Mouse (Mus musculus): ENCODE measurements at regions not wholly inside any gene's neighbourhood (a gene's known extent, or its start where the extent isn't known, plus 50 kb on each side); places are given as distances from the start of the nearest gene placed in this dataset.

DNA sequence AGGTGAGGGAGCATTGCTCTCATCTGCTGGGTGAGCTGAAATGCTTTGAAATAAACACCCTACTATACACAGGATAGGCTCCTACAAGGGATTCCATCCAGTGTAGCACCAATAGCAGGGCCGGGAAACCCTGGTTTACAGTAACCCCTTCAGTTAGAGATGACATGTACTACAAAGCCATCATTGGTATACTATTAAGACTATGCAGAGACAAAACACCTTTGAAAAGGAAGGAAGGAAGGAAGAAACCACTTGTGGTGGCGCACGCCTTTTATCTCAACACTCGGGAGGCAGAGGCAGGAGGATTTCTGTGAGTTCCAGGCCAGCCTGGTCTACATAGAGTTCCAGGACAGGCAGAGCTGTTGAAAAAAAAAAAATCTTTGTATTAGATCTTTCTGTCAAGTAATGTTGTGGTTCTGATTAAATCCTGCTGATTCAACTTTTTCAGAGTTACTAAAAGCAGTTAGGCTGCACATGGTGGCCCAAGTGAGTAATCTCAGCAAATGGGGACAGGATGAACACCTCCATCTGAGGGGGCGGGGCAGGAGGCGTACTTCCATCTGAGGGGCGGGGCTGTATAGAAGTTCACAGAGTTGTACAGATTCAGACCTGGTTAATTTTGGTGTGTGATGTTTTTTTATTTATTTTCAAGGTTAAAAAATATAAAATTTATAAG is 53.2 kb upstream of the Cpsf6 start:
- no peak for TF ChIP-seq POLR2A (IDR thresholded peaks at IDR 0.05; ENCODE audit: low read depth, low read length)
- no peak for TF ChIP-seq CTCF (conservative IDR thresholded peaks at IDR 0.05; ENCODE audit: insufficient read depth, insufficient read length, low read depth, low read length)
- Histone ChIP-seq H3K4me3 (ENCODE audit: insufficient read depth, low read depth, low read length) (no peak overlapping the region), H3K27ac (ENCODE audit: insufficient read depth, low read depth, low read length) (no peak overlapping the region), H3K36me3 (ENCODE audit: control insufficient read depth, insufficient read depth, low read length) (no peaks in the 10 kb centered on the region), H3K4me1 (ENCODE audit: control insufficient read depth, insufficient read depth, low read length) (no peaks in the 10 kb centered on the region), H3K27me3 (replicated peaks; ENCODE audit: control insufficient read depth, insufficient read depth, low read length) (no peaks in the 10 kb centered on the region)
- 92% methylated on average over 7 of the region's 7 CpGs for WGBS
- no peak for DNase-seq

- peak; percentile 59 for DNase-seq
- TF ChIP-seq POLR2A (IDR thresholded peaks at IDR 0.05; ENCODE audit: low read depth, low read length) (no peak), CTCF (conservative IDR thresholded peaks at IDR 0.05; ENCODE audit: insufficient read depth, insufficient read length, low read depth, low read length) (peak; percentile 64)
- WGBS: 10% methylated on average over 21 of the region's 21 CpGs
- Histone ChIP-seq H3K4me1 (ENCODE audit: control insufficient read depth, insufficient read depth, low read length) (no peaks in the 10 kb centered on the region), H3K36me3 (ENCODE audit: control insufficient read depth, insufficient read depth, low read length) (no peaks in the 10 kb centered on the region), H3K4me3 (ENCODE audit: insufficient read depth, low read depth, low read length) (peak overlapping the region; percentile 5; the same call in 1 of the 2 replicates), H3K27ac (ENCODE audit: insufficient read depth, low read depth, low read length) (no peak overlapping the region), H3K27me3 (replicated peaks; ENCODE audit: control insufficient read depth, insufficient read depth, low read length) (no peaks in the 10 kb centered on the region)
Measured at GRCm38 (mm10) chr10:117432415-117432814, 52.6 kb upstream of the Cpsf6 start.

- no peak for DNase-seq
- H3K27ac ChIP-seq (ENCODE audit: insufficient read depth, low read depth, low read length): no peak overlapping the region
- no peaks in the 10 kb centered on the region for H3K36me3 ChIP-seq (ENCODE audit: control insufficient read depth, insufficient read depth, low read length)
- WGBS: 77% methylated on average over 12 of the region's 12 CpGs
- no peaks in the 10 kb centered on the region for H3K4me1 ChIP-seq (ENCODE audit: control insufficient read depth, insufficient read depth, low read length)
- no peaks in the 10 kb centered on the region for H3K27me3 ChIP-seq (replicated peaks; ENCODE audit: control insufficient read depth, insufficient read depth, low read length)
- no peak overlapping the region for H3K4me3 ChIP-seq (ENCODE audit: insufficient read depth, low read depth, low read length)
- TF ChIP-seq POLR2A (IDR thresholded peaks at IDR 0.05; ENCODE audit: low read depth, low read length) (no peak), CTCF (conservative IDR thresholded peaks at IDR 0.05; ENCODE audit: insufficient read depth, insufficient read length, low read depth, low read length) (no peak)
Measured at GRCm38 (mm10) chr10:117431850-117432249, 52.0 kb upstream of the Cpsf6 start.

DNA sequence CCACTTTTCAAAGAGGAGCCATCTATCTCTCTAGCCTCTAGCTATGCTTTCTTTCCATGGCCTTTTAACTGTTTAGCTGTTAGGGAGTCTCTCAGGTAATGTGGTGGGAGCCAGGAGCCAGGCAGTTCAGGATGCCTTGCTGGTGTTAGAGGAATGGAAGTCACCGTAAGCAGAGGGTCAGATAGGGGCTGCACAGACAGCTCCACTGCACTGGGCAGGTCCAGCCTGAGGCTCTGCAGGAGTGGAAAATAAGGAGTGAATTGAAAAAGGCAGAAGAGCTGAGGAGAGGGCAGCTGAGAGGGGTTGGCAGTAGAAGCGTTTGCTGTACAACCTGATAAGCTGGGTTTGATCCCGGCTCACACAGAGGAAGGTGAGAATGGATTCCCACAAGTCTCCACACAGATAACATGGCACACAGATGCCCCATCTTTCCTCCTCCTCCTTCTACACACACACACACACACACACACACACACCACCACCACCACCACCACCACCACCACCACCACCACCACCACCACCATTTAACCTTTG is 51.3 kb upstream of the Cpsf6 start:
- TF ChIP-seq CTCF (conservative IDR thresholded peaks at IDR 0.05; ENCODE audit: insufficient read depth, insufficient read length, low read depth, low read length) (no peak), POLR2A (IDR thresholded peaks at IDR 0.05; ENCODE audit: low read depth, low read length) (no peak)
- no peak for DNase-seq
- 95% methylated on average over 3 of the region's 3 CpGs for WGBS
- Histone ChIP-seq H3K27me3 (replicated peaks; ENCODE audit: control insufficient read depth, insufficient read depth, low read length) (no peaks in the 10 kb centered on the region), H3K36me3 (ENCODE audit: control insufficient read depth, insufficient read depth, low read length) (no peaks in the 10 kb centered on the region), H3K4me1 (ENCODE audit: control insufficient read depth, insufficient read depth, low read length) (no peaks in the 10 kb centered on the region), H3K27ac (ENCODE audit: insufficient read depth, low read depth, low read length) (no peak overlapping the region), H3K4me3 (ENCODE audit: insufficient read depth, low read depth, low read length) (no peak overlapping the region)

DNA sequence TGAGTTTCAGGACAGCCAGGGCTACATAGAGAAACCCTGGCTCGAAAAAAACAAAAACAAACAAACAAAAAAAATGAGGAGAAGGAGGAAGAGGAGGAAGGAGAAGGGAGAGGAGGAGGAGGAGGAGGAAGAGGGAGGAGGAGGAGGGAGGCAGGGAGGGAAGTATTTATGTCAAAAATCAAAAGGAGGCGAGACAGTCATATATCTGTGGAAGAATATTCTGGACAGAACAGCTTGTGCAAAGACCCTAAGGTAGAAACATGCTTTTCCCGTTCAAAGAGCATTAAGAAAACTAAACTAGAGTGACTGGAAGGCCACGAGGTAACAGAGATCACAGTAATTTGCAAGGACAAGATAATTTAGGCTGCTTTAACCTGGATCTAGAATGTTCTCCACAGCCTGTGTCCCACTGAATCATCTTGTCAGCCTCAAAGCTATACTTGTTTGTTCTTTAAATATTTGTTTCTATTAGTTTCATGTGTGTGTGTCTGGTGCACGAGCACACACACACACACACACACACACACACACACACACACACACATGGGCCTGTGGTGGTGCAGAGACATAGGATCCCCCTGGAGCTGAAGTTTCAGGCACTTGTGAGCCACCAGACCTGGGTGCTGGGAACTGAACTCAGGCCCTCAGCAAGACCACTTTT is 50.5 kb upstream of the Cpsf6 start:
- H3K4me1 ChIP-seq (ENCODE audit: control insufficient read depth, insufficient read depth, low read length): no peaks in the 10 kb centered on the region
- H3K27ac ChIP-seq (ENCODE audit: insufficient read depth, low read depth, low read length): no peak overlapping the region
- H3K27me3 ChIP-seq (replicated peaks; ENCODE audit: control insufficient read depth, insufficient read depth, low read length): no peaks in the 10 kb centered on the region
- no peak for DNase-seq
- WGBS: 86% methylated on average over 5 of the region's 5 CpGs
- H3K36me3 ChIP-seq (ENCODE audit: control insufficient read depth, insufficient read depth, low read length): no peaks in the 10 kb centered on the region
- no peak overlapping the region for H3K4me3 ChIP-seq (ENCODE audit: insufficient read depth, low read depth, low read length)
- TF ChIP-seq CTCF (conservative IDR thresholded peaks at IDR 0.05; ENCODE audit: insufficient read depth, insufficient read length, low read depth, low read length): no peak
- TF ChIP-seq POLR2A (IDR thresholded peaks at IDR 0.05; ENCODE audit: low read depth, low read length): no peak

- no peaks in the 10 kb centered on the region for H3K4me1 ChIP-seq (ENCODE audit: control insufficient read depth, insufficient read depth, low read length)
- H3K4me3 ChIP-seq (ENCODE audit: insufficient read depth, low read depth, low read length): no peak overlapping the region
- WGBS: 90% methylated on average over 19 of the region's 19 CpGs
- H3K27me3 ChIP-seq (replicated peaks; ENCODE audit: control insufficient read depth, insufficient read depth, low read length): no peaks in the 10 kb centered on the region
- H3K27ac ChIP-seq (ENCODE audit: insufficient read depth, low read depth, low read length): no peak overlapping the region
- peak; percentile 24 for DNase-seq
- TF ChIP-seq POLR2A (IDR thresholded peaks at IDR 0.05; ENCODE audit: low read depth, low read length) (no peak), CTCF (conservative IDR thresholded peaks at IDR 0.05; ENCODE audit: insufficient read depth, insufficient read length, low read depth, low read length) (no peak)
- no peaks in the 10 kb centered on the region for H3K36me3 ChIP-seq (ENCODE audit: control insufficient read depth, insufficient read depth, low read length)
Measured at GRCm38 (mm10) chr10:117429459-117430183, 49.8 kb upstream of the Cpsf6 start.

Data from kidney, adult 2 months (tissue).